Comparison of ENCODE assay signal across 9 mouse cellular contexts in the genomic region with DNA sequence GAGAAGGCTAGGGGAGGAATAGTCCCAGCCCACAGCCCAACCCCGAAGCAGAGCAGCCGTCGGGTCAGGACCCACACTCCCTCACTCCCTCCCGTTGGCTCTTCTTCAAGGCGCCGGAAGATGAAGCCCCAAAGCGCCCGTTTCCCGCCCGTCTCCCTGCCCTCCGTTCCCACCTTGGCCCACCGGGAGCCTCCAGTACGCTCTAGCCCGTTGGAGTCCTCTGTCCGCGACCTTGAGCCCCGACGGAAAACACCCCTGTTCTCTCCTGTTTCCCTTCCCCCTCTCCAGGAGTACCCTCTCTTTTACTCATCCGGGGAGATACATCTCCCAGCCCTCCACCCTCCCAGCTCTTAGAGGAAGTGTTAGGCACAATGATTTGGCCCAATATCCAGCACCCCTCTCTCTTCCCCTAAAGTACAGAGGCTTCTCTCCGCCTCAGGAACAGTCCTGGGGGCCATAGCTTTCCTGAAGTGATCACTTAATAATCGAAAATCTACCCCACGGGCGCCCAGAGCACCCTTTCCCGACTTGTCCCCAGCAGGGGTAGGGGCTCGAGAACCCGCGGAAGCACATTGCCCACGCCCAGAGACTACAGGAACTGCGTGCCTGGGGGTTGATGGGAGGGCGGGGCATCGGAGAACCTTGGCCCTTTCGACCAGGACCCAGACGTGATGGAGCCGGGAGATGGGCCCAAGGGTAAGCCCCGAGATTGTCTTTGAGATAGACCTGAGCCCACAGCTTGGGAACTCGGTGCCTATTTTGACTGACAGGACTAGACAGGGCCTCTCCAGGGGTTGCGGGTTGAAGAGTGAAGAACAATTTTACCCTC. TPM values are rescaled to one million over a fixed set of nuclear protein-coding genes. Genes with fewer than 3 reads are reported as not detected.
DNase-seq lines count a peak whose midpoint lies in the region; ATAC-seq and TF ChIP-seq lines count a peak whose summit lies in the region.
"Had no signal": no experiment of that assay in that cellular context is flagged by ENCODE, and none has a peak within 500 bp of the region (broad histone marks: within the 10 kb centered on the region; RNA-seq: fewer than 3 reads in every experiment).

No protein-coding gene starts in this region.

- H3K4me3 ChIP-seq in heart, embryonic 15.5 days = peak overlapping the region; percentile 59
- peak overlapping the region; percentile 69 to 70 for H3K4me3 ChIP-seq in ES-E14 (ENCODE audit: insufficient read depth in 1 of 2, low read depth in 1 of 2, low read length in 2 of 2, poor library complexity in 1 of 2, severe bottlenecking in 1 of 2)
- peak overlapping the region; percentile 64 for H3K4me3 ChIP-seq in forebrain, embryonic 15.5 days
- H3K4me3 ChIP-seq in liver, postnatal 0 days (ENCODE audit: low read depth, low read length) = peak overlapping the region; percentile 52

- H3K4me2 ChIP-seq in heart, embryonic 15.5 days = peak overlapping the region; percentile 93
- H3K4me2 ChIP-seq in forebrain, embryonic 15.5 days (replicated peaks) = peak overlapping the region; percentile 73
- H3K4me2 ChIP-seq in liver, postnatal 0 days (ENCODE audit: low read depth, low read length) = peak overlapping the region; percentile 80

- DNase-seq in heart, postnatal 10 days = no peak
- DNase-seq in ES-E14 (ENCODE audit: low read depth, low spot score) = no peak
- peak; percentile 22 for DNase-seq in liver, postnatal 0 days
- no peak for DNase-seq in adipocyte (ENCODE audit: low spot score)
- no peak for DNase-seq in lung, postnatal 36 days
- no peak for DNase-seq in spleen, postnatal 36 days (ENCODE audit: low spot score in 2 of 2)

- H3K27me3 ChIP-seq in heart, embryonic 15.5 days = peaks cover 55% of the 10 kb centered on the region
- peaks cover 38% of the 10 kb centered on the region for H3K27me3 ChIP-seq in forebrain, embryonic 15.5 days
- peaks cover 49% of the 10 kb centered on the region for H3K27me3 ChIP-seq in liver, postnatal 0 days (ENCODE audit: insufficient read depth, low read length)

- WGBS in heart, embryonic 15.5 days = 3% methylated on average over 37 of the region's 37 CpGs
- 2% methylated on average over 37 of the region's 37 CpGs for WGBS in forebrain, embryonic 15.5 days
- WGBS in liver, postnatal 0 days (ENCODE audit: insufficient replicate concordance) = 4% methylated on average over 33 of the region's 37 CpGs

- no peak overlapping the region for H3K27ac ChIP-seq in heart, embryonic 15.5 days
- no peak overlapping the region for H3K27ac ChIP-seq in ES-E14 (ENCODE audit: insufficient read depth, low read depth, low read length, poor library complexity, severe bottlenecking)
- no peak overlapping the region for H3K27ac ChIP-seq in forebrain, embryonic 15.5 days (replicated peaks)
- H3K27ac ChIP-seq in liver, postnatal 0 days (ENCODE audit: low read depth) = no peak overlapping the region

- H3K4me1 ChIP-seq in heart, embryonic 15.5 days (replicated peaks) = peaks cover 28% of the 10 kb centered on the region
- peaks cover 0 to 26% of the 10 kb centered on the region in 2 experiments; a peak in 3 of 4 replicates for H3K4me1 ChIP-seq in ES-E14 (ENCODE audit: control insufficient read depth in 2 of 2, insufficient read depth in 2 of 2, low read length in 2 of 2, poor library complexity in 1 of 2)
- H3K4me1 ChIP-seq in forebrain, embryonic 15.5 days = peaks cover 30% of the 10 kb centered on the region
- H3K4me1 ChIP-seq in liver, postnatal 0 days (ENCODE audit: insufficient read depth) = peaks cover 30% of the 10 kb centered on the region

- peaks cover 6% of the 10 kb centered on the region for H3K36me3 ChIP-seq in heart, embryonic 15.5 days
- H3K36me3 ChIP-seq in ES-E14 (ENCODE audit: control insufficient read depth, insufficient read depth, low read length, poor library complexity, severe bottlenecking) = peaks cover 6% of the 10 kb centered on the region
- peaks cover 6% of the 10 kb centered on the region; the same call in 1 of the 2 replicates for H3K36me3 ChIP-seq in forebrain, embryonic 15.5 days
- H3K36me3 ChIP-seq in liver, postnatal 0 days (replicated peaks; ENCODE audit: insufficient read depth, low read length) = peaks cover 6% of the 10 kb centered on the region

- no peaks in the 10 kb centered on the region for H3K9me3 ChIP-seq in heart, embryonic 15.5 days (replicated peaks)
- H3K9me3 ChIP-seq in ES-E14 (ENCODE audit: control insufficient read depth, insufficient read depth, low read depth, low read length) = no peaks in the 10 kb centered on the region
- H3K9me3 ChIP-seq in forebrain, embryonic 15.5 days = no peaks in the 10 kb centered on the region
- H3K9me3 ChIP-seq in liver, postnatal 0 days (ENCODE audit: low read length) = no peaks in the 10 kb centered on the region

- no peak for TF ChIP-seq EP300 in liver, postnatal 0 days (IDR thresholded peaks at IDR 0.05; ENCODE audit: low read depth)

- in situ Hi-C loops in ES-E14 (cut with MboI; ENCODE audit: low sequenced_read_pairs in 2 of 2, unreplicated experiment in 2 of 2) = no loop called here

- no peak overlapping the region for H3K9ac ChIP-seq in heart, embryonic 15.5 days
- peak overlapping the region; percentile 35; the same call in 1 of the 2 replicates for H3K9ac ChIP-seq in ES-E14 (ENCODE audit: insufficient read depth, low read depth, low read length, poor library complexity, severe bottlenecking)
- H3K9ac ChIP-seq in forebrain, embryonic 15.5 days (replicated peaks) = peak overlapping the region; percentile 51
- H3K9ac ChIP-seq in liver, postnatal 0 days (replicated peaks) = no peak overlapping the region

- ATAC-seq in heart, embryonic 15.5 days (replicated peaks; ENCODE audit: insufficient number of reproducible peaks, insufficient read depth, low FRiP score, low read depth) = no peak
- ATAC-seq in forebrain, embryonic 15.5 days (replicated peaks) = 0 out of 2 replicates have a peak, but pooled peaks have one; percentile 2
- no peak for ATAC-seq in liver, postnatal 0 days

- intact Hi-C loops in heart, postnatal 10 days (cut with DNase I) = no loop called here

- TF ChIP-seq CTCF in liver, postnatal 0 days (IDR thresholded peaks at IDR 0.05; ENCODE audit: low read depth) = no peak

TF ChIP-seq in ES-E14, 5 proteins besides CTCF, POLR2A, EP300 and RAD21:
- no peak for TF ChIP-seq CHD2 (IDR thresholded peaks at IDR 0.05; ENCODE audit: low read depth, low read length)
- TF ChIP-seq MAFK (IDR thresholded peaks at IDR 0.05; ENCODE audit: insufficient read depth, low read depth, low read length) = no peak
- no peak for TF ChIP-seq ZC3H11A (IDR thresholded peaks at IDR 0.05; ENCODE audit: borderline replicate concordance, low read depth, low read length)
- TF ChIP-seq HCFC1 (IDR thresholded peaks at IDR 0.05; ENCODE audit: borderline replicate concordance, insufficient read depth, low read length) = no peak
- TF ChIP-seq ZNF384 (IDR thresholded peaks at IDR 0.05; ENCODE audit: low read depth, low read length) = no peak

RNA-seq across cellular contexts. Expression of a gene that starts 4.2 kb away (rescaled TPM):
- not detected in 2 replicates for polyA plus RNA-seq in heart, embryonic 15.5 days (2015; fragmentation: Nextera tagmentation; extraction: Ambion mirVana)
- under 1 TPM in 1 of 2 experiments, not detected in 1; 0.17 TPM for total RNA-seq in heart, postnatal 10 days (2021)
- 5.6 and 9.5 TPM in 2 replicates for total RNA-seq in ES-E14 (2012; rRNA removed)
- polyA plus RNA-seq in forebrain, embryonic 15.5 days (2015; fragmentation: Nextera tagmentation; extraction: Ambion mirVana) = 1.5 and 1.8 TPM in 2 replicates
- not detected in 2 replicates for polyA plus RNA-seq in liver, postnatal 0 days (2015; fragmentation: Nextera tagmentation; extraction: Ambion mirVana)

RNA-seq across cellular contexts. Expression of a gene that starts 9.3 kb away (rescaled TPM):
- polyA plus RNA-seq in heart, embryonic 15.5 days (2015; fragmentation: Nextera tagmentation; extraction: Ambion mirVana) = 293 and 372 TPM in 2 replicates
- 10 to 100 TPM; 51.5 to 56.1 TPM for total RNA-seq in heart, postnatal 10 days (2021)
- 345 and 362 TPM in 2 replicates for total RNA-seq in ES-E14 (2012; rRNA removed)
- polyA plus RNA-seq in forebrain, embryonic 15.5 days (2015; fragmentation: Nextera tagmentation; extraction: Ambion mirVana) = 347 and 357 TPM in 2 replicates
- 5.0 and 6.8 TPM in 2 replicates for polyA plus RNA-seq in liver, postnatal 0 days (2015; fragmentation: Nextera tagmentation; extraction: Ambion mirVana)

RNA-seq across cellular contexts. Expression of a gene that starts 22.7 kb away (rescaled TPM):
- polyA plus RNA-seq in heart, embryonic 15.5 days (2015; fragmentation: Nextera tagmentation; extraction: Ambion mirVana) = 1.7 and 2.2 TPM in 2 replicates
- total RNA-seq in heart, postnatal 10 days (2021) = not detected
- total RNA-seq in ES-E14 (2012; rRNA removed) = 0.18 and 0.79 TPM in 2 replicates
- polyA plus RNA-seq in forebrain, embryonic 15.5 days (2015; fragmentation: Nextera tagmentation; extraction: Ambion mirVana) = 0.15 and 0.32 TPM in 2 replicates
- polyA plus RNA-seq in liver, postnatal 0 days (2015; fragmentation: Nextera tagmentation; extraction: Ambion mirVana) = 0.13 and 0.20 TPM in 2 replicates
- total RNA-seq: left cerebral cortex, postnatal 10 days had no signal

RNA-seq across cellular contexts. Expression of a gene that starts 52.9 kb away (rescaled TPM):
- 26.6 and 48.2 TPM in 2 replicates for polyA plus RNA-seq in heart, embryonic 15.5 days (2015; fragmentation: Nextera tagmentation; extraction: Ambion mirVana)
- total RNA-seq in heart, postnatal 10 days (2021) = 10 to 100 TPM; 64.3 to 85.9 TPM
- total RNA-seq in ES-E14 (2012; rRNA removed) = 47.0 and 59.0 TPM in 2 replicates
- 27.6 and 28.2 TPM in 2 replicates for polyA plus RNA-seq in forebrain, embryonic 15.5 days (2015; fragmentation: Nextera tagmentation; extraction: Ambion mirVana)
- 13.9 and 15.9 TPM in 2 replicates for polyA plus RNA-seq in liver, postnatal 0 days (2015; fragmentation: Nextera tagmentation; extraction: Ambion mirVana)

Comparison
In these comparisons a context has a peak if more than half of its experiments do, and no peak if none do; other contexts are left out.
1. H3K9ac ChIP-seq: peak in ES-E14 (single experiment) and forebrain, embryonic 15.5 days (single experiment); none in heart, embryonic 15.5 days (single experiment) and liver, postnatal 0 days (single experiment).
2. RNA of a gene that starts 9.3 kb away (polyA plus RNA-seq): 347 to 357 TPM in forebrain, embryonic 15.5 days and 293 to 372 TPM in heart, embryonic 15.5 days; 5.0 to 6.8 TPM in liver, postnatal 0 days; every median in the first group is over 10 times any median in the second.
3. Peak in every context shown above with its lines, with median percentiles within 50 percentile points of each other: H3K4me2 ChIP-seq and H3K4me3 ChIP-seq.